Mouse (Mus musculus) bone marrow, adult 2 months (tissue): ENCODE measurements around the gene Hoxa3.

Experiments used
- CTCF ChIP-seq: fragments of 200-500 bp; IDR thresholded peaks from 2 replicates; pipeline ENCODE4 v1.5.1; 2011; ENCODE audit warnings: low read length, control low read depth; ENCODE audit not compliant: control insufficient read depth, insufficient read depth
- POLR2A ChIP-seq: fragments of 200-500 bp; IDR thresholded peaks from 2 replicates; pipeline ENCODE4 v1.6.1; 2011; ENCODE audit warnings: low read depth, mild to moderate bottlenecking, control low read depth, low read length, borderline replicate concordance; ENCODE audit not compliant: control insufficient read depth

- no peak for TF ChIP-seq POLR2A
- no peak for TF ChIP-seq CTCF
Observed at GRCm38 (mm10) chr6:52232984-52233545, 19.9 kb upstream of the Hoxa3 start.
